14 mouse cellular contexts compared by ENCODE assay signal in genomic region chr8:107468811-107469302, GRCm38 (mm10). TPM values are rescaled to one million over a fixed set of nuclear protein-coding genes. Genes with fewer than 3 reads are reported as not detected.
A peak's percentile ranks its signal among the peaks of the same experiment; 100 is the strongest.
DNase-seq lines count a peak whose midpoint lies in the region; ATAC-seq and TF ChIP-seq lines count a peak whose summit lies in the region.
"Had no signal": no experiment of that assay in that cellular context is flagged by ENCODE, and none has a peak within 500 bp of the region (broad histone marks: within the 10 kb centered on the region; RNA-seq: fewer than 3 reads in every experiment).

No protein-coding gene starts in this region.

- H3K4me1 ChIP-seq in lung, embryonic 16.5 days (replicated peaks; ENCODE audit: control insufficient read depth, insufficient read depth, low read length): peaks cover 20% of the 10 kb centered on the region
- no peaks in the 10 kb centered on the region for H3K4me1 ChIP-seq in lung, adult 2 months (ENCODE audit: control insufficient read depth, insufficient read depth, low read length)
- peaks cover 43% of the 10 kb centered on the region for H3K4me1 ChIP-seq in embryonic facial prominence, embryonic 10.5 days
- peaks cover 12% of the 10 kb centered on the region for H3K4me1 ChIP-seq in hindbrain, embryonic 12.5 days
- peaks cover 9% of the 10 kb centered on the region; the same call in 1 of the 2 replicates for H3K4me1 ChIP-seq in stomach, embryonic 14.5 days (ENCODE audit: control insufficient read depth, insufficient read depth, low read length)

- 29% methylated on average over 8 of the region's 8 CpGs for WGBS in lung, embryonic 16.5 days
- 52% methylated on average over 8 of the region's 8 CpGs for whole genome bisulfite sequencing in lung, adult 2 months
- 29% methylated on average over 8 of the region's 8 CpGs for WGBS in embryonic facial prominence, embryonic 10.5 days
- 54% methylated on average over 8 of the region's 8 CpGs for WGBS in hindbrain, embryonic 12.5 days
- WGBS in stomach, embryonic 14.5 days: 24% methylated on average over 8 of the region's 8 CpGs

- no peaks in the 10 kb centered on the region for H3K9me3 ChIP-seq in lung, embryonic 16.5 days (ENCODE audit: control insufficient read depth, low read length)
- no peaks in the 10 kb centered on the region for H3K9me3 ChIP-seq in embryonic facial prominence, embryonic 10.5 days
- no peaks in the 10 kb centered on the region; the same call in 1 of the 2 replicates for H3K9me3 ChIP-seq in hindbrain, embryonic 12.5 days (replicated peaks)
- no peaks in the 10 kb centered on the region for H3K9me3 ChIP-seq in stomach, embryonic 14.5 days (ENCODE audit: control insufficient read depth, low read depth, low read length)
- H3K9me3 ChIP-seq: forebrain, embryonic 12.5 days had no signal

- H3K27ac ChIP-seq in lung, embryonic 16.5 days (ENCODE audit: low read length): peak overlapping the region; percentile 86
- H3K27ac ChIP-seq in embryonic facial prominence, embryonic 10.5 days (replicated peaks): peak overlapping the region; percentile 86
- peak overlapping the region; percentile 25 for H3K27ac ChIP-seq in hindbrain, embryonic 12.5 days
- H3K27ac ChIP-seq in stomach, embryonic 14.5 days (ENCODE audit: low read length): peak overlapping the region; percentile 56
- H3K27ac ChIP-seq: forebrain, embryonic 12.5 days had no signal

- TF ChIP-seq CTCF in lung, adult 2 months (IDR thresholded peaks at IDR 0.05; ENCODE audit: insufficient read depth, low read length): no peak

- H3K27me3 ChIP-seq in lung, embryonic 16.5 days (ENCODE audit: control insufficient read depth, insufficient read depth, low read depth, low read length): no peaks in the 10 kb centered on the region
- H3K27me3 ChIP-seq in embryonic facial prominence, embryonic 10.5 days (replicated peaks; ENCODE audit: low read depth, poor library complexity, severe bottlenecking): no peaks in the 10 kb centered on the region
- H3K27me3 ChIP-seq in hindbrain, embryonic 12.5 days: no peaks in the 10 kb centered on the region
- no peaks in the 10 kb centered on the region for H3K27me3 ChIP-seq in stomach, embryonic 14.5 days (ENCODE audit: control insufficient read depth, insufficient read depth, low read length)
- H3K27me3 ChIP-seq: forebrain, embryonic 12.5 days had no signal

- H3K4me2 ChIP-seq in lung, embryonic 16.5 days (ENCODE audit: low read depth, low read length): no peak overlapping the region
- H3K4me2 ChIP-seq in hindbrain, embryonic 12.5 days (replicated peaks): no peak overlapping the region
- no peak overlapping the region for H3K4me2 ChIP-seq in stomach, embryonic 14.5 days (replicated peaks; ENCODE audit: low read depth, low read length)
- H3K4me2 ChIP-seq: forebrain, embryonic 12.5 days had no signal

- no peaks in the 10 kb centered on the region for H3K36me3 ChIP-seq in lung, embryonic 16.5 days (ENCODE audit: control insufficient read depth, insufficient read depth, low read length)
- H3K36me3 ChIP-seq in embryonic facial prominence, embryonic 10.5 days (replicated peaks): peaks cover 73% of the 10 kb centered on the region
- H3K36me3 ChIP-seq in hindbrain, embryonic 12.5 days: peaks cover 31% of the 10 kb centered on the region
- H3K36me3 ChIP-seq in stomach, embryonic 14.5 days (ENCODE audit: control insufficient read depth, insufficient read depth, low read length): no peaks in the 10 kb centered on the region

- peak; percentile 62; the same call in 1 of the 2 replicates for ATAC-seq in lung, embryonic 16.5 days (ENCODE audit: low read depth)
- no peak for ATAC-seq in hindbrain, embryonic 12.5 days (ENCODE audit: low FRiP score)
- ATAC-seq in stomach, embryonic 14.5 days (ENCODE audit: insufficient number of reproducible peaks, insufficient read depth, low FRiP score, low read depth): peak; percentile 43; the same call in 1 of the 2 replicates
- ATAC-seq: CD4-positive, CD25-positive, alpha-beta regulatory T cell, adult 4 months had no signal

- no peak for TF ChIP-seq POLR2A in lung, adult 2 months (IDR thresholded peaks at IDR 0.05; ENCODE audit: borderline replicate concordance, extremely low read depth, low read depth, low read length)

- no peak for DNase-seq in lung, adult 2 months
- DNase-seq in embryonic facial prominence, embryonic 10.5 days (ENCODE audit: low spot score): peak; percentile 80
- no peak for DNase-seq in cerebellum, postnatal 4 days (ENCODE audit: low spot score in 2 of 2)
- no peak for DNase-seq in kidney, adult 11 months
- DNase-seq: cerebellum, postnatal 14 days; gastrocnemius, postnatal 10 days; kidney, adult 18-20 months; left cerebral cortex, postnatal 4 days; thymus, postnatal 4 days had no signal

- H3K4me3 ChIP-seq in lung, embryonic 16.5 days (ENCODE audit: low read length): no peak overlapping the region
- H3K4me3 ChIP-seq in lung, adult 2 months (replicated peaks; ENCODE audit: extremely low read depth, low read depth, low read length): no peak overlapping the region
- H3K4me3 ChIP-seq in embryonic facial prominence, embryonic 10.5 days: 0 out of 2 replicates have a peak overlapping the region, but pooled peaks have one; percentile 13
- no peak overlapping the region for H3K4me3 ChIP-seq in hindbrain, embryonic 12.5 days
- no peak overlapping the region for H3K4me3 ChIP-seq in stomach, embryonic 14.5 days (ENCODE audit: low read depth, low read length)
- H3K4me3 ChIP-seq: forebrain, embryonic 12.5 days had no signal

- no peak overlapping the region for H3K9ac ChIP-seq in lung, embryonic 16.5 days (ENCODE audit: low read length)
- H3K9ac ChIP-seq in hindbrain, embryonic 12.5 days: no peak overlapping the region
- no peak overlapping the region for H3K9ac ChIP-seq in stomach, embryonic 14.5 days (replicated peaks; ENCODE audit: low read depth, low read length)
- H3K9ac ChIP-seq: forebrain, embryonic 12.5 days had no signal

RNA-seq across cellular contexts. Expression of gene Wwp2, which starts 32.7 kb away (rescaled TPM):
- polyA plus RNA-seq in lung, embryonic 16.5 days (2015; fragmentation: Nextera tagmentation; extraction: Ambion mirVana): 60.5 and 64.6 TPM in 2 replicates
- polyA plus RNA-seq in lung, adult 2 months (2012; rRNA removed): 41.0 and 62.7 TPM in 2 replicates
- polyA plus RNA-seq in embryonic facial prominence, embryonic 10.5 days (2016; fragmentation: Nextera tagmentation; extraction: Ambion mirVana): 62.2 and 67.5 TPM in 2 replicates
- 109 and 124 TPM in 2 replicates for polyA plus RNA-seq in hindbrain, embryonic 12.5 days (2016; fragmentation: Nextera tagmentation; extraction: Ambion mirVana)
- polyA plus RNA-seq in stomach, embryonic 14.5 days (2014; fragmentation: Nextera tagmentation; extraction: Ambion mirVana): 37.1 and 39.8 TPM in 2 replicates

RNA-seq across cellular contexts. Expression of gene Nob1, which starts 44.0 kb away (rescaled TPM):
- polyA plus RNA-seq in lung, embryonic 16.5 days (2015; fragmentation: Nextera tagmentation; extraction: Ambion mirVana): 71.6 and 72.9 TPM in 2 replicates
- 18.5 and 21.3 TPM in 2 replicates for polyA plus RNA-seq in lung, adult 2 months (2012; rRNA removed)
- polyA plus RNA-seq in embryonic facial prominence, embryonic 10.5 days (2016; fragmentation: Nextera tagmentation; extraction: Ambion mirVana): 104 and 106 TPM in 2 replicates
- polyA plus RNA-seq in hindbrain, embryonic 12.5 days (2016; fragmentation: Nextera tagmentation; extraction: Ambion mirVana): 78.3 and 78.9 TPM in 2 replicates
- 67.8 and 72.3 TPM in 2 replicates for polyA plus RNA-seq in stomach, embryonic 14.5 days (2014; fragmentation: Nextera tagmentation; extraction: Ambion mirVana)

Comparison
In these comparisons a context has a peak if more than half of its experiments do, and no peak if none do; other contexts are left out.
1. H3K27ac ChIP-seq: peak in every context shown above with its lines; median percentile 86 in lung, embryonic 16.5 days; 86 in embryonic facial prominence, embryonic 10.5 days; 56 in stomach, embryonic 14.5 days; 25 in hindbrain, embryonic 12.5 days.